Mouse (Mus musculus) spleen, adult 2 months (tissue): ENCODE data around the gene Smad5. TPM values are rescaled to one million over a fixed set of nuclear protein-coding genes. Genes with fewer than 3 reads are reported as not detected.
A peak's percentile ranks its signal among the peaks of the same experiment; 100 is the strongest.

ENCODE experiments used
- DNase-seq, 2 experiments: peaks; one replicate each; pipeline versions ENCODE4 v3.0.0 to v3.0.0-alpha.2; 2012 to 2021; ENCODE audit warnings: low spot score in 2 of 2, low read depth in 1 of 2
- H3K27ac ChIP-seq: fragments of 200-500 bp; 2 replicates; pipeline ENCODE4 v1.5.1; 2012; ENCODE audit warnings: low read length, inconsistent platforms; ENCODE audit not compliant: insufficient read depth
- H3K27me3 ChIP-seq: fragments of 200-500 bp; 2 replicates; pipeline ENCODE4 v1.6.1; 2012; ENCODE audit warnings: mild to moderate bottlenecking, moderate library complexity, low read length, inconsistent platforms; ENCODE audit not compliant: control insufficient read depth, insufficient read depth
- H3K36me3 ChIP-seq: fragments of 200-500 bp; 2 replicates; pipeline ENCODE4 v1.6.1; 2012; ENCODE audit warnings: mild to moderate bottlenecking, low read length, inconsistent platforms; ENCODE audit not compliant: control insufficient read depth, insufficient read depth
- H3K4me1 ChIP-seq: fragments of 200-500 bp; 2 replicates; pipeline ENCODE4 v1.6.1; 2011; ENCODE audit warnings: inconsistent platforms; ENCODE audit not compliant: control insufficient read depth, insufficient read depth, insufficient read length
- H3K4me3 ChIP-seq: fragments of 200-500 bp; 2 replicates; pipeline ENCODE4 v1.5.1; 2011; ENCODE audit warnings: mild to moderate bottlenecking, inconsistent platforms; ENCODE audit not compliant: insufficient read depth, insufficient read length; ENCODE audit errors: extremely low read depth
- CTCF ChIP-seq: fragments of 200-500 bp; IDR thresholded peaks from 2 replicates; pipeline ENCODE4 v1.5.1; 2011; ENCODE audit warnings: mild to moderate bottlenecking, inconsistent platforms; ENCODE audit not compliant: insufficient read depth, insufficient read length, insufficient replicate concordance; ENCODE audit errors: extremely low read depth
- POLR2A ChIP-seq: fragments of 200-500 bp; IDR thresholded peaks from 2 replicates; pipeline ENCODE4 v1.6.1; 2011; ENCODE audit warnings: low read depth, low read length, inconsistent platforms
- WGBS: fragments of 180-500 bp; shearing (Covaris S2); methylation state at CpG from one replicate; pipeline ENCODE4 v1.1.7; 2018; 5-methylcytosine and 5-hydroxymethylcytosine counted together
- polyA plus RNA-seq: library from polyadenylated mRNA; depleted of rRNA; stranded (reverse); fragments of >200 nt; gene quantifications from 2 replicates; pipeline ENCODE4 v1.2.3, GENCODE M21; 2012

The Smad5 gene
- polyA plus RNA-seq, 1 experiment: 12.0 TPM

GRCm38 (mm10) chr13:56752474-56753191, 49.8 kb downstream of the Smad5 start:
- WGBS: 6% methylated on average over 41 of the region's 41 CpGs
- peaks cover 2% of the 10 kb centered on the region; the same call in 1 of the 2 replicates for H3K4me1 ChIP-seq
- peaks cover 9% of the 10 kb centered on the region for H3K27me3 ChIP-seq
- H3K27ac ChIP-seq: no peak overlapping the region
- TF ChIP-seq POLR2A (no peak), CTCF (no peak)
- no peaks in the 10 kb centered on the region for H3K36me3 ChIP-seq
- H3K4me3 ChIP-seq: no peak overlapping the region
- DNase-seq: no peak

- no peak within 1 kb of the TSS for H3K27ac ChIP-seq
- 7% methylated on average over 71 of the region's 71 CpGs for WGBS
- H3K4me1 ChIP-seq: peaks cover 2% of the 10 kb centered on the region; the same call in 1 of the 2 replicates
- H3K27me3 ChIP-seq: peaks cover 9% of the 10 kb centered on the region
- H3K4me3 ChIP-seq: no peak within 1 kb of the TSS
- TF ChIP-seq POLR2A: no peak
- TF ChIP-seq CTCF: no peak
- DNase-seq: no peak
- H3K36me3 ChIP-seq: no peaks in the 10 kb centered on the region
Observed at GRCm38 (mm10) chr13:56753192-56753951, 50.6 kb downstream of the Smad5 start, which contains the start of gene Gm45623. TSS of gene Gm45623 (minus strand) at chr13:56753827.

GRCm38 (mm10) chr13:56755871-56756270, 53.1 kb downstream of the Smad5 start:
- TF ChIP-seq POLR2A (no peak), CTCF (no peak)
- peaks cover 9% of the 10 kb centered on the region for H3K27me3 ChIP-seq
- WGBS: 73% methylated on average over 6 of the region's 6 CpGs
- no peak for DNase-seq
- peaks cover 2% of the 10 kb centered on the region; the same call in 1 of the 2 replicates for H3K4me1 ChIP-seq
- H3K4me3 ChIP-seq: no peak overlapping the region
- H3K27ac ChIP-seq: no peak overlapping the region
- no peaks in the 10 kb centered on the region for H3K36me3 ChIP-seq

- no peak for DNase-seq
- WGBS: 81% methylated on average over 12 of the region's 12 CpGs
- Histone ChIP-seq H3K27ac (no peak overlapping the region), H3K4me3 (no peak overlapping the region), H3K27me3 (peaks cover 7% of the 10 kb centered on the region), H3K4me1 (peaks cover 2% of the 10 kb centered on the region; the same call in 1 of the 2 replicates), H3K36me3 (no peaks in the 10 kb centered on the region)
- no peak for TF ChIP-seq POLR2A
- TF ChIP-seq CTCF: no peak
Observed at GRCm38 (mm10) chr13:56757201-56757600, 54.4 kb downstream of the Smad5 start.

GRCm38 (mm10) chr13:56758492-56758891, 55.7 kb downstream of the Smad5 start:
- Histone ChIP-seq H3K27ac (no peak overlapping the region), H3K4me3 (no peak overlapping the region), H3K4me1 (no peaks in the 10 kb centered on the region), H3K27me3 (peaks cover under 1% of the 10 kb centered on the region; the same call in 1 of the 2 replicates), H3K36me3 (no peaks in the 10 kb centered on the region)
- DNase-seq: peak; percentile 19 to 60
- TF ChIP-seq CTCF (peak; percentile 73; the same call in 1 of the 2 replicates), POLR2A (no peak)
- WGBS: 22% methylated on average over 6 of the region's 6 CpGs

GRCm38 (mm10) chr13:56762446-56763229, 59.8 kb downstream of the Smad5 start:
- no peak for TF ChIP-seq CTCF
- TF ChIP-seq POLR2A: no peak
- H3K27me3 ChIP-seq: no peaks in the 10 kb centered on the region
- H3K4me1 ChIP-seq: no peaks in the 10 kb centered on the region
- WGBS: 38% methylated on average over 13 of the region's 13 CpGs
- no peaks in the 10 kb centered on the region for H3K36me3 ChIP-seq
- H3K4me3 ChIP-seq: no peak overlapping the region
- no peak for DNase-seq
- no peak overlapping the region for H3K27ac ChIP-seq
